Mouse (Mus musculus) embryonic fibroblast, embryonic 13.5 days (primary cell): ENCODE data around the gene Psmb9. TPM values are rescaled to one million over a fixed set of nuclear protein-coding genes. Genes with fewer than 3 reads are reported as not detected.
A peak's percentile ranks its signal among the peaks of the same experiment; 100 is the strongest.

Experiments used
- H3K27ac ChIP-seq: 2 replicates; pipeline ENCODE4 v1.5.1; 2012; ENCODE audit warnings: low read length, control low read depth, inconsistent platforms; ENCODE audit not compliant: insufficient read depth
- H3K4me1 ChIP-seq: 2 replicates; pipeline ENCODE4 v1.6.1; 2011; ENCODE audit warnings: low read length; ENCODE audit not compliant: control insufficient read depth, insufficient read depth
- H3K4me3 ChIP-seq: 2 replicates; pipeline ENCODE4 v1.5.1; 2011; ENCODE audit warnings: mild to moderate bottlenecking, control low read depth, low read length; ENCODE audit not compliant: insufficient read depth
- CTCF ChIP-seq: IDR thresholded peaks from 2 replicates; pipeline ENCODE4 v1.5.1; 2011; ENCODE audit warnings: mild to moderate bottlenecking, control low read depth, low read length, moderate library complexity, borderline replicate concordance; ENCODE audit not compliant: insufficient read depth
- POLR2A ChIP-seq: IDR thresholded peaks from 2 replicates; pipeline ENCODE4 v1.6.1; 2011; ENCODE audit warnings: low read depth, mild to moderate bottlenecking, control low read depth, low read length, moderate library complexity
- polyA plus RNA-seq: library from polyadenylated mRNA; stranded (reverse); fragments of >200 nt; gene quantifications from 2 replicates; pipeline ENCODE4 v1.2.4, GENCODE M21; 2011; ENCODE audit warnings: low read depth; ENCODE audit not compliant: missing spikeins, insufficient read length

Gene Psmb9
- polyA plus RNA-seq, 1 experiment, result 11.9 TPM

- Histone ChIP-seq H3K4me3 (peak overlapping the region; percentile 68), H3K27ac (peak overlapping the region; percentile 64), H3K4me1 (no peaks in the 10 kb centered on the region)
- TF ChIP-seq POLR2A (no peak), CTCF (no peak)
These were observed 446 bp upstream of the Psmb9 start for GRCm38 (mm10) chr17:34188010-34188409.

GRCm38 (mm10) chr17:34186885-34187260 lies 691 bp downstream of the Psmb9 start:
- no peak for TF ChIP-seq CTCF
- no peaks in the 10 kb centered on the region for H3K4me1 ChIP-seq
- H3K27ac ChIP-seq, result no peak overlapping the region
- H3K4me3 ChIP-seq, result peak overlapping the region; percentile 68

- Histone ChIP-seq H3K4me1 (no peaks in the 10 kb centered on the region), H3K27ac (no peak overlapping the region), H3K4me3 (no peak overlapping the region)
- TF ChIP-seq POLR2A (no peak), CTCF (no peak)
These were observed 2.0 kb downstream of the Psmb9 start for GRCm38 (mm10) chr17:34185526-34185925.

GRCm38 (mm10) chr17:34183564-34184219 lies 3.9 kb downstream of the Psmb9 start:
- Histone ChIP-seq H3K4me3 (no peak overlapping the region), H3K4me1 (no peaks in the 10 kb centered on the region), H3K27ac (no peak overlapping the region)
- TF ChIP-seq CTCF, result no peak
- TF ChIP-seq POLR2A, result no peak

GRCm38 (mm10) chr17:34179913-34180859 lies 7.4 kb downstream of the Psmb9 start:
- H3K4me1 ChIP-seq, result no peaks in the 10 kb centered on the region
- H3K4me3 ChIP-seq, result no peak overlapping the region
- H3K27ac ChIP-seq, result no peak overlapping the region
- TF ChIP-seq CTCF, result no peak
- TF ChIP-seq POLR2A, result no peak

GRCm38 (mm10) chr17:34179019-34179418 lies 8.5 kb downstream of the Psmb9 start:
- no peak for TF ChIP-seq POLR2A
- TF ChIP-seq CTCF, result no peak
- Histone ChIP-seq H3K4me3 (no peak overlapping the region), H3K27ac (no peak overlapping the region), H3K4me1 (no peaks in the 10 kb centered on the region)

GRCm38 (mm10) chr17:34177179-34177578 lies 10.4 kb downstream of the Psmb9 start:
- H3K4me1 ChIP-seq, result no peaks in the 10 kb centered on the region
- TF ChIP-seq CTCF, result no peak
- no peak for TF ChIP-seq POLR2A
- H3K4me3 ChIP-seq, result no peak overlapping the region
- H3K27ac ChIP-seq, result no peak overlapping the region

GRCm38 (mm10) chr17:34174075-34174474 lies 13.5 kb downstream of the Psmb9 start:
- Histone ChIP-seq H3K4me3 (no peak overlapping the region), H3K27ac (no peak overlapping the region), H3K4me1 (no peaks in the 10 kb centered on the region)
- TF ChIP-seq POLR2A (no peak), CTCF (no peak)

GRCm38 (mm10) chr17:34172528-34172927 lies 15.0 kb downstream of the Psmb9 start:
- no peak overlapping the region for H3K4me3 ChIP-seq

GRCm38 (mm10) chr17:34170877-34171498 lies 16.6 kb downstream of the Psmb9 start:
- TF ChIP-seq POLR2A (no peak), CTCF (peak; percentile 82; the same call in 1 of the 2 replicates)
- no peak overlapping the region for H3K4me3 ChIP-seq
- no peaks in the 10 kb centered on the region for H3K4me1 ChIP-seq
- no peak overlapping the region for H3K27ac ChIP-seq

More at GRCm38 (mm10) chr17:34172528-34172927, 15.0 kb downstream of the Psmb9 start:
- no peaks in the 10 kb centered on the region for H3K4me1 ChIP-seq
- H3K27ac ChIP-seq, result no peak overlapping the region
- no peak for TF ChIP-seq CTCF
- TF ChIP-seq POLR2A, result no peak

- no peak overlapping the region for H3K4me3 ChIP-seq
- H3K27ac ChIP-seq, result no peak overlapping the region
- H3K4me1 ChIP-seq, result no peaks in the 10 kb centered on the region
- TF ChIP-seq CTCF (no peak), POLR2A (no peak)
These were observed 17.1 kb downstream of the Psmb9 start for GRCm38 (mm10) chr17:34170487-34170876.
